10 mouse cellular contexts compared by ENCODE assay signal in the genomic region with DNA sequence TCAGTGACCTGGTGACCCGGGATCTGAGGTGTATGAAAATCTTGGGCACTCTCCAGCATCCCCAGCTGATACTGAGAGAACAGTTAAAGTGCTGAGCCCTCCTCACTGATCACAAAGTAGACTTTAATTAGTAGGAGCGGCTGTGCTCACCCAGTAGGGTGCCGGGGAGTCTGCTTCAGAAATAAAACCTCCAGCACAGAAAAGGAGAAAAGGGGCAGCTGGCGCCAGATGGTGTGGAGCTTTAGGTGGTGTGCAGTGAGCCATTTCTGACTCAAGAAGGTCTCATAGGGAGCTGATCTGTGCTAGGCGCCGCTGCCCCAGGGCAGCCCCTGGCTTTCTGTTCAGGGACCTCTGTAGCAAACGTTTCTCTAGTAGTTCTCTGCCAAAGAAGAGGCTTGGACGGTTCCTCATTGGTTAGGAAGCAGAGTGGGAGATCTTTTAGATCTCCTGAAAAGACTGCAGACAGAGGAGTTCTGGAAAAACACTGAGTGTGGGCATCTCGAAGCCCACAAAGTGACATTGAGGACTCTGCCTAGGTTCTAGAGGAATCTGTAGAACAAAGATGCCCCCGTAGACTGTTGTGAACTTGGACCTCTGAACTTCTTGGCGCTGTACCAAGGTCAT.
A peak's percentile ranks its signal among the peaks of the same experiment; 100 is the strongest.
DNase-seq lines count a peak whose midpoint lies in the region; ATAC-seq and TF ChIP-seq lines count a peak whose summit lies in the region.
"Had no signal": no experiment of that assay in that cellular context is flagged by ENCODE, and none has a peak within 500 bp of the region (broad histone marks: within the 10 kb centered on the region; RNA-seq: fewer than 3 reads in every experiment).

No protein-coding gene starts in this region.

- peaks cover 7% of the 10 kb centered on the region; the same call in 1 of the 2 replicates for H3K4me1 ChIP-seq in hindbrain, embryonic 12.5 days
- H3K4me1 ChIP-seq in olfactory bulb, adult 2 months (ENCODE audit: control insufficient read depth, insufficient read depth, low read length): 0 out of 2 replicates have a peak, but pooled peaks cover 3% of the 10 kb centered on the region

- TF ChIP-seq POLR2A in olfactory bulb, adult 2 months (IDR thresholded peaks at IDR 0.05; ENCODE audit: insufficient read depth, low read depth, low read length): no peak

- 51% methylated on average over 11 of the region's 11 CpGs for WGBS in hindbrain, embryonic 12.5 days
- WGBS in olfactory bulb, adult 2 months: 19% methylated on average over 11 of the region's 11 CpGs

- no peaks in the 10 kb centered on the region for H3K36me3 ChIP-seq in hindbrain, embryonic 12.5 days

- no peak overlapping the region for H3K4me2 ChIP-seq in hindbrain, embryonic 12.5 days (replicated peaks)

- H3K9me3 ChIP-seq in hindbrain, embryonic 12.5 days (replicated peaks): no peaks in the 10 kb centered on the region

- no peak overlapping the region for H3K4me3 ChIP-seq in hindbrain, embryonic 12.5 days
- H3K4me3 ChIP-seq in olfactory bulb, adult 2 months (ENCODE audit: insufficient read depth, low read depth, low read length): no peak overlapping the region
- H3K4me3 ChIP-seq: myocyte had no signal

- peak; percentile 15 for DNase-seq in kidney, adult 9 months
- no peak for DNase-seq in kidney, adult 11 months
- peak; percentile 75 to 80 for DNase-seq in cerebellum, postnatal 36 days
- no peak for DNase-seq in adrenal gland, adult 18-20 months (ENCODE audit: low spot score in 2 of 2)
- no peak for DNase-seq in natural killer cell, adult 2 months (ENCODE audit: low spot score in 2 of 2)
- DNase-seq: gastrocnemius, postnatal 14 days had no signal

- no peak overlapping the region for H3K27ac ChIP-seq in hindbrain, embryonic 12.5 days
- H3K27ac ChIP-seq in olfactory bulb, adult 2 months (ENCODE audit: insufficient read depth, low read depth, low read length): peak overlapping the region; percentile 70

- no peak for TF ChIP-seq CTCF in olfactory bulb, adult 2 months (IDR thresholded peaks at IDR 0.05; ENCODE audit: insufficient read depth, low read depth, low read length)

- H3K27me3 ChIP-seq in hindbrain, embryonic 12.5 days: no peaks in the 10 kb centered on the region

- ATAC-seq in hindbrain, embryonic 12.5 days (ENCODE audit: low FRiP score): peak; percentile 71; the same call in 1 of the 2 replicates
- no peak for ATAC-seq in monocyte, adult 5-6 weeks (replicated peaks; ENCODE audit: insufficient number of reproducible peaks, low FRiP score, low TSS enrichment, poor library complexity, severe bottlenecking)

- no peak overlapping the region for H3K9ac ChIP-seq in hindbrain, embryonic 12.5 days

Comparison
In these comparisons a context has a peak if more than half of its experiments do, and no peak if none do; other contexts are left out.
1. DNase-seq: peak in kidney, adult 9 months (single experiment) and cerebellum, postnatal 36 days (2 of 2); none in kidney, adult 11 months (single experiment), adrenal gland, adult 18-20 months (0 of 2) and natural killer cell, adult 2 months (0 of 2).